Mouse (Mus musculus): ENCODE data around the gene Prim2.
"Not testable (repeated sequence)": the region's sequence is repeated elsewhere in the genome, so short reads cannot be mapped to it uniquely, and the experiment has no call there.

Gene Prim2

GRCm38 (mm10) chr1:33636421-33637195 lies 33.0 kb downstream of the Prim2 start:
- Histone ChIP-seq H3K4me3 (replicated peaks; ENCODE audit: low read length) (peak overlapping the region; percentile 65), H3K9me3 (ENCODE audit: low read length) (no peaks in the 10 kb centered on the region), H3K36me3 (ENCODE audit: insufficient read depth, low read length) (peaks cover 31% of the 10 kb centered on the region), H3K4me1 (replicated peaks; ENCODE audit: low read depth, low read length) (peaks cover 23% of the 10 kb centered on the region), H3K27me3 (ENCODE audit: insufficient read depth, low read length) (no peaks in the 10 kb centered on the region)
- TF ChIP-seq POU5F1 (IDR thresholded peaks at IDR 0.05; ENCODE audit: borderline replicate concordance, low read length) = no peak
- no peak for TF ChIP-seq CTCF (conservative IDR thresholded peaks at IDR 0.05; ENCODE audit: low read length)
- no peak for TF ChIP-seq NANOG (IDR thresholded peaks at IDR 0.05; ENCODE audit: borderline replicate concordance, low read length)

GRCm38 (mm10) chr1:33631002-33631618 lies 38.5 kb downstream of the Prim2 start:
- H3K36me3 ChIP-seq (ENCODE audit: insufficient read depth, low read length) = peaks cover 68% of the 10 kb centered on the region
- not testable (repeated sequence) for H3K4me1 ChIP-seq (replicated peaks; ENCODE audit: low read depth, low read length); H3K27me3 ChIP-seq (ENCODE audit: insufficient read depth, low read length); H3K4me3 ChIP-seq (replicated peaks; ENCODE audit: low read length); H3K9me3 ChIP-seq (ENCODE audit: low read length)

GRCm38 (mm10) chr1:33627803-33628202 lies 41.8 kb downstream of the Prim2 start:
- Histone ChIP-seq H3K36me3 (ENCODE audit: insufficient read depth, low read length) (peaks cover 72% of the 10 kb centered on the region), H3K27me3 (ENCODE audit: insufficient read depth, low read length) (no peaks in the 10 kb centered on the region), H3K9me3 (ENCODE audit: low read length) (no peaks in the 10 kb centered on the region), H3K4me1 (replicated peaks; ENCODE audit: low read depth, low read length) (peaks cover 5% of the 10 kb centered on the region; the same call in 1 of the 2 replicates), H3K4me3 (replicated peaks; ENCODE audit: low read length) (no peak overlapping the region)
- TF ChIP-seq CTCF (conservative IDR thresholded peaks at IDR 0.05; ENCODE audit: low read length) (no peak), POU5F1 (IDR thresholded peaks at IDR 0.05; ENCODE audit: borderline replicate concordance, low read length) (no peak), NANOG (IDR thresholded peaks at IDR 0.05; ENCODE audit: borderline replicate concordance, low read length) (no peak)

GRCm38 (mm10) chr1:33627070-33627469 lies 42.5 kb downstream of the Prim2 start:
- Histone ChIP-seq H3K9me3 (ENCODE audit: low read length) (no peaks in the 10 kb centered on the region), H3K36me3 (ENCODE audit: insufficient read depth, low read length) (peaks cover 66% of the 10 kb centered on the region), H3K27me3 (ENCODE audit: insufficient read depth, low read length) (no peaks in the 10 kb centered on the region), H3K4me1 (replicated peaks; ENCODE audit: low read depth, low read length) (peaks cover 11% of the 10 kb centered on the region), H3K4me3 (replicated peaks; ENCODE audit: low read length) (no peak overlapping the region)
- TF ChIP-seq POU5F1 (IDR thresholded peaks at IDR 0.05; ENCODE audit: borderline replicate concordance, low read length) (no peak), NANOG (IDR thresholded peaks at IDR 0.05; ENCODE audit: borderline replicate concordance, low read length) (no peak), CTCF (conservative IDR thresholded peaks at IDR 0.05; ENCODE audit: low read length) (no peak)

GRCm38 (mm10) chr1:33624900-33625299 lies 44.7 kb downstream of the Prim2 start:
- Histone ChIP-seq H3K36me3 (ENCODE audit: insufficient read depth, low read length) (peaks cover 51% of the 10 kb centered on the region), H3K9me3 (ENCODE audit: low read length) (no peaks in the 10 kb centered on the region), H3K4me1 (replicated peaks; ENCODE audit: low read depth, low read length) (peaks cover 13% of the 10 kb centered on the region), H3K27me3 (ENCODE audit: insufficient read depth, low read length) (no peaks in the 10 kb centered on the region), H3K4me3 (replicated peaks; ENCODE audit: low read length) (no peak overlapping the region)
- TF ChIP-seq CTCF (conservative IDR thresholded peaks at IDR 0.05; ENCODE audit: low read length) (no peak), NANOG (IDR thresholded peaks at IDR 0.05; ENCODE audit: borderline replicate concordance, low read length) (no peak), POU5F1 (IDR thresholded peaks at IDR 0.05; ENCODE audit: borderline replicate concordance, low read length) (no peak)

GRCm38 (mm10) chr1:33624441-33624840 lies 45.2 kb downstream of the Prim2 start:
- no peaks in the 10 kb centered on the region for H3K9me3 ChIP-seq (ENCODE audit: low read length)
- no peak for TF ChIP-seq CTCF (conservative IDR thresholded peaks at IDR 0.05; ENCODE audit: low read length)
- TF ChIP-seq NANOG (IDR thresholded peaks at IDR 0.05; ENCODE audit: borderline replicate concordance, low read length) = no peak
- TF ChIP-seq POU5F1 (IDR thresholded peaks at IDR 0.05; ENCODE audit: borderline replicate concordance, low read length) = no peak
- H3K4me1 ChIP-seq (replicated peaks; ENCODE audit: low read depth, low read length) = peaks cover 13% of the 10 kb centered on the region
- no peak overlapping the region for H3K4me3 ChIP-seq (replicated peaks; ENCODE audit: low read length)
- no peaks in the 10 kb centered on the region for H3K27me3 ChIP-seq (ENCODE audit: insufficient read depth, low read length)
- H3K36me3 ChIP-seq (ENCODE audit: insufficient read depth, low read length) = peaks cover 47% of the 10 kb centered on the region

- no peak for TF ChIP-seq CTCF (conservative IDR thresholded peaks at IDR 0.05; ENCODE audit: low read length)
- no peak for TF ChIP-seq POU5F1 (IDR thresholded peaks at IDR 0.05; ENCODE audit: borderline replicate concordance, low read length)
- Histone ChIP-seq H3K36me3 (ENCODE audit: insufficient read depth, low read length) (peaks cover 22% of the 10 kb centered on the region), H3K27me3 (ENCODE audit: insufficient read depth, low read length) (no peaks in the 10 kb centered on the region), H3K4me1 (replicated peaks; ENCODE audit: low read depth, low read length) (peaks cover 13% of the 10 kb centered on the region), H3K4me3 (replicated peaks; ENCODE audit: low read length) (peak overlapping the region; percentile 53), H3K9me3 (ENCODE audit: low read length) (no peaks in the 10 kb centered on the region)
These were observed 47.8 kb downstream of the Prim2 start for GRCm38 (mm10) chr1:33621791-33622190.

GRCm38 (mm10) chr1:33620091-33620788 lies 49.4 kb downstream of the Prim2 start:
- Histone ChIP-seq H3K9me3 (ENCODE audit: low read length) (no peaks in the 10 kb centered on the region), H3K36me3 (ENCODE audit: insufficient read depth, low read length) (peaks cover 15% of the 10 kb centered on the region), H3K27me3 (ENCODE audit: insufficient read depth, low read length) (no peaks in the 10 kb centered on the region), H3K4me1 (replicated peaks; ENCODE audit: low read depth, low read length) (peaks cover 19% of the 10 kb centered on the region), H3K4me3 (replicated peaks; ENCODE audit: low read length) (no peak overlapping the region)
- TF ChIP-seq POU5F1 (IDR thresholded peaks at IDR 0.05; ENCODE audit: borderline replicate concordance, low read length) (no peak), CTCF (conservative IDR thresholded peaks at IDR 0.05; ENCODE audit: low read length) (no peak), NANOG (IDR thresholded peaks at IDR 0.05; ENCODE audit: borderline replicate concordance, low read length) (no peak)

GRCm38 (mm10) chr1:33616642-33617041 lies 53.0 kb downstream of the Prim2 start:
- not testable (repeated sequence) for H3K4me3 ChIP-seq (replicated peaks; ENCODE audit: low read length); H3K36me3 ChIP-seq (ENCODE audit: insufficient read depth, low read length); H3K4me1 ChIP-seq (replicated peaks; ENCODE audit: low read depth, low read length); H3K9me3 ChIP-seq (ENCODE audit: low read length); H3K27me3 ChIP-seq (ENCODE audit: insufficient read depth, low read length)
